Mouse (Mus musculus): ENCODE measurements around the gene Tyw1. TPM values are rescaled to one million over a fixed set of nuclear protein-coding genes. Genes with fewer than 3 reads are reported as not detected.
"Not testable (repeated sequence)": the region's sequence is repeated elsewhere in the genome, so short reads cannot be mapped to it uniquely, and the experiment has no call there.

The Tyw1 gene
- polyA plus RNA-seq, 1 experiment from 2014 or later = 22.3 TPM

- no peaks in the 10 kb centered on the region for H3K9me3 ChIP-seq
- no peaks in the 10 kb centered on the region for H3K27me3 ChIP-seq
- 91% methylated on average over 7 of the region's 7 CpGs for WGBS
- no peak overlapping the region for H3K9ac ChIP-seq
- no peak overlapping the region for H3K4me2 ChIP-seq
- ATAC-seq (ENCODE audit: low FRiP score, low read depth) = no peak
- H3K36me3 ChIP-seq = peaks cover 80% of the 10 kb centered on the region
- H3K4me1 ChIP-seq (replicated peaks) = no peaks in the 10 kb centered on the region
- no peak overlapping the region for H3K4me3 ChIP-seq
- H3K27ac ChIP-seq (replicated peaks) = no peak overlapping the region
These were observed 16.2 kb upstream of the Tyw1 start for GRCm38 (mm10) chr5:130239236-130239635.

GRCm38 (mm10) chr5:130239856-130240255, 15.6 kb upstream of the Tyw1 start:
- no peak overlapping the region for H3K4me3 ChIP-seq
- no peak overlapping the region for H3K27ac ChIP-seq (replicated peaks)
- no peaks in the 10 kb centered on the region for H3K9me3 ChIP-seq
- H3K4me1 ChIP-seq (replicated peaks) = no peaks in the 10 kb centered on the region
- no peaks in the 10 kb centered on the region for H3K27me3 ChIP-seq
- H3K9ac ChIP-seq = no peak overlapping the region
- no peak overlapping the region for H3K4me2 ChIP-seq
- H3K36me3 ChIP-seq = peaks cover 80% of the 10 kb centered on the region
- 95% methylated on average over 2 of the region's 2 CpGs for WGBS
- ATAC-seq (ENCODE audit: low FRiP score, low read depth) = no peak

GRCm38 (mm10) chr5:130241426-130241825, 14.0 kb upstream of the Tyw1 start:
- no peak overlapping the region for H3K4me3 ChIP-seq
- no peak overlapping the region for H3K4me2 ChIP-seq
- no peaks in the 10 kb centered on the region for H3K9me3 ChIP-seq
- no peaks in the 10 kb centered on the region for H3K4me1 ChIP-seq (replicated peaks)
- no peaks in the 10 kb centered on the region for H3K27me3 ChIP-seq
- no peak for ATAC-seq (ENCODE audit: low FRiP score, low read depth)
- no peak overlapping the region for H3K9ac ChIP-seq
- WGBS = 95% methylated on average over 12 of the region's 12 CpGs
- peaks cover 81% of the 10 kb centered on the region for H3K36me3 ChIP-seq
- H3K27ac ChIP-seq (replicated peaks) = no peak overlapping the region

DNA sequence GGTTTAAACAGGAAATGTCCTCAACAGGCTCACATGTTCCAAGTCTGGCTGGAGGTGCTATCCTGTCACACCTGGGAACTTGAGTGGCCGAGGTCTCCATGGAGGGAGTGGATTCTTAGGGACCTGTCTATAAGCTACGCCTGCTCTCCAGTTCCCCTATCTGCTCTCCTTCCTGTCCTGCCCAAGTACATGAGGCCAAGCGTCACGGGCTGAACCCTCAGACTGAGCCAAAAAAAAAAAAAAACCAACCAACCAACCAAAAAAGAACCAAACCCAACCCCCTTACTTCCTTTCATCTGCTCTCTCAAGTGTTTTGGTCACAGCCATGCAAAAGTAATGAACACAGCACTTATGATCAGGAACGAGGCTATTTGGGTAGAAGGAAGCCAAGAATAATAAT, 7.6 kb upstream of the Tyw1 start:
- H3K36me3 ChIP-seq = peaks cover 83% of the 10 kb centered on the region
- WGBS = 84% methylated on average over 5 of the region's 5 CpGs
- H3K4me3 ChIP-seq = no peak overlapping the region

GRCm38 (mm10) chr5:130254164-130255016, 1.0 kb upstream of the Tyw1 start:
- Histone ChIP-seq H3K9ac (peak overlapping the region; percentile 72), H3K9me3 (no peaks in the 10 kb centered on the region), H3K27ac (replicated peaks) (peak overlapping the region; percentile 90), H3K4me1 (replicated peaks) (peaks cover 34% of the 10 kb centered on the region), H3K4me2 (peak overlapping the region; percentile 76), H3K36me3 (peaks cover 31% of the 10 kb centered on the region), H3K4me3 (peak overlapping the region; percentile 91), H3K27me3 (no peaks in the 10 kb centered on the region)
- no peak for ATAC-seq (ENCODE audit: low FRiP score, low read depth)
- WGBS = 18% methylated on average over 19 of the region's 19 CpGs

More for the DNA sequence above, 7.6 kb upstream of the Tyw1 start:
- Histone ChIP-seq H3K9me3 (no peaks in the 10 kb centered on the region), H3K9ac (no peak overlapping the region), H3K27ac (replicated peaks) (no peak overlapping the region), H3K4me2 (no peak overlapping the region), H3K27me3 (no peaks in the 10 kb centered on the region), H3K4me1 (replicated peaks) (no peaks in the 10 kb centered on the region)
- no peak for ATAC-seq (ENCODE audit: low FRiP score, low read depth)

DNA sequence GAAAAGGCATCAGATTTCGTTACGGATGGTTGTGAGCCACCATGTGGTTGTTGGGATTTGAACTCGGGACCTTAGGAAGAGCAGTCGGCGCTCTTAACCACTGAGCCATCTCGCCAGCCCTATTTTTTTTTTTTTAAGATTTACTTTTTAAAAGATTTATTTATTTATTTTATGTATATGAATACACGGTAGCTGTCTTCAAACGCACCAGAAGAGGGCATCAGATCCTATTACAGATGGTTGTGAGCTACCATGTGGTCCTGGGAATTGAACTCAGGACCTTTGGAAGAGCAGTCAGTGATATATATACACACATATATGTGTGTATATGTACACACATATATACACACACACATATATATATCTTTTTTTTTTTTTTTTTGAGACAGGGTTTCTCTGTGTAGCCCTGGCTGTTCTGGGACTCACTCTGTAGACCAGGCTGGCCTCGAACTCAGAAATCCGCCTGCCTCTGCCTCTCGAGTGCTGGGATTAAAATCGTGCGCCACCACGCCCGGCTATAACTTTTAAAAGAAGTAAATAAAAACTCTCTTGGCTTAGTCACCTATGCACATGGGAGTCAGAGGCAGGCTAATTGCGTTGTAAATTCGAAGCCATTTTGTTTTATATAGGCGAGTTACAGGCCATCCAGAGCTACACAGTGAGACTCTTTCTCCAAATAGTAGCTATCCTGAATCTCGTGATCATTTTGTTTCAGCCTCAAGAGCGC, 543 bp downstream of the Tyw1 start:
- H3K9me3 ChIP-seq, H3K9ac ChIP-seq, H3K27me3 ChIP-seq: not testable (repeated sequence)
- WGBS = 33% methylated on average over 20 of the region's 20 CpGs
- peak overlapping the region; percentile 91 for H3K4me3 ChIP-seq
- H3K4me1 ChIP-seq (replicated peaks) = peaks cover 34% of the 10 kb centered on the region
- H3K4me2 ChIP-seq = peak overlapping the region; percentile 76
- H3K27ac ChIP-seq (replicated peaks) = peak overlapping the region; percentile 90
- H3K36me3 ChIP-seq = peaks cover 17% of the 10 kb centered on the region
- ATAC-seq (ENCODE audit: low FRiP score, low read depth) = peak; percentile 4; the same call in 1 of the 2 replicates

- peak; percentile 95 for ATAC-seq (ENCODE audit: low FRiP score, low read depth)
- Histone ChIP-seq H3K36me3 (peaks cover 12% of the 10 kb centered on the region), H3K9ac (peak overlapping the region; percentile 77), H3K9me3 (no peaks in the 10 kb centered on the region), H3K4me1 (replicated peaks) (peaks cover 34% of the 10 kb centered on the region), H3K4me2 (peak overlapping the region; percentile 76), H3K27ac (replicated peaks) (peak overlapping the region; percentile 85), H3K4me3 (peak overlapping the region; percentile 91), H3K27me3 (no peaks in the 10 kb centered on the region)
- under 1% methylated on average over 25 of the region's 25 CpGs for WGBS
These were observed 1.4 kb downstream of the Tyw1 start for GRCm38 (mm10) chr5:130256678-130257271.

DNA sequence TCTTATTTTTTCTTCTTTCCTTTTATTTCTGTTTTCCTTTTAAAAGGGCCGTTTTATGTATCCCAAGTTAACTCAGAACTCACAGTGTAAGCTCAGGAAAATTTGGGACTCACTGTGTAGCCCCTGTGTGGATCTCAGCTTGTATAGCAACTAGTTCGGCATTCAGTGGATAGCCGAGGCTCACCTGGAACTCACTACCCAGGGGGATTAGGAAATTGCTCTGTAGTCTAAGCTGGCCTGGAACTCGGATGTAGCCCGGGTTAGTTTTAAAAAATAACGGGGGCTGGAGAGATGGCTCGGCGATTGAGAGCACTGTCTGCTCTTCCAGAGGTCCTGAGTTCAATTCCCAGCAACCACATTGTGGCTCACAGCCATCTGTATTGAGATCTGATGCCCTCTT, 1.9 kb downstream of the Tyw1 start:
- Histone ChIP-seq H3K36me3 (peaks cover 10% of the 10 kb centered on the region), H3K9ac (peak overlapping the region; percentile 77), H3K4me1 (replicated peaks) (peaks cover 34% of the 10 kb centered on the region), H3K27ac (replicated peaks) (peak overlapping the region; percentile 85), H3K4me3 (peak overlapping the region; percentile 91), H3K9me3 (no peaks in the 10 kb centered on the region), H3K4me2 (peak overlapping the region; percentile 76), H3K27me3 (no peaks in the 10 kb centered on the region)
- ATAC-seq (ENCODE audit: low FRiP score, low read depth) = no peak
- 10% methylated on average over 8 of the region's 8 CpGs for WGBS

DNA sequence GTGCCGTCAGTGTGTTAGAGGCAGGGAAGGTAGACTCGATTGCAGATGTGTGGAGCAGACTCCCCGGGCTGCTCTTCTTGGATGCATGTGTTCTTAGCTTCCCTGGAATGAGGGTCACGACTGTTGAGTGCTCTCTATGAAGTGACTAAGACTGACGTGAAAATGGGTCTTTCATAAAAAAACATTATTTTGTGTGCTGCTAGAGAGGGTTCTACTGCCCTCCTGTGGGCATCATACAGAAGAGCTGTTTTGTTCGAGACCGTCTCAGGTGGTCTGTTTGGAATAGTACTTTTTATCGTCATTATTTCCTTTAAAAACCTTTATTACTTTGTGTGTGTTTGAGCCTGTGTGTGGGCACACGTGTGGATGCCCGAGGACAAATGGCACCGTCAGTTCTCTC, 8.0 kb downstream of the Tyw1 start:
- H3K4me1 ChIP-seq (replicated peaks) = no peaks in the 10 kb centered on the region
- H3K9me3 ChIP-seq = no peaks in the 10 kb centered on the region
- no peak overlapping the region for H3K27ac ChIP-seq (replicated peaks)
- no peak overlapping the region for H3K9ac ChIP-seq
- WGBS = 77% methylated on average over 11 of the region's 11 CpGs
- no peak for ATAC-seq (ENCODE audit: low FRiP score, low read depth)
- H3K4me3 ChIP-seq = no peak overlapping the region
- H3K27me3 ChIP-seq = no peaks in the 10 kb centered on the region
- no peak overlapping the region for H3K4me2 ChIP-seq
- H3K36me3 ChIP-seq = 0 out of 2 replicates have a peak, but pooled peaks cover 13% of the 10 kb centered on the region

- Histone ChIP-seq H3K4me3 (no peak overlapping the region), H3K36me3 (0 out of 2 replicates have a peak, but pooled peaks cover 16% of the 10 kb centered on the region), H3K27ac (replicated peaks) (no peak overlapping the region), H3K4me1 (replicated peaks) (no peaks in the 10 kb centered on the region), H3K9ac (no peak overlapping the region), H3K4me2 (no peak overlapping the region), H3K27me3 (no peaks in the 10 kb centered on the region), H3K9me3 (no peaks in the 10 kb centered on the region)
- no peak for ATAC-seq (ENCODE audit: low FRiP score, low read depth)
- WGBS = 91% methylated on average over 6 of the region's 6 CpGs
These were observed 9.1 kb downstream of the Tyw1 start for GRCm38 (mm10) chr5:130264433-130265005.

DNA sequence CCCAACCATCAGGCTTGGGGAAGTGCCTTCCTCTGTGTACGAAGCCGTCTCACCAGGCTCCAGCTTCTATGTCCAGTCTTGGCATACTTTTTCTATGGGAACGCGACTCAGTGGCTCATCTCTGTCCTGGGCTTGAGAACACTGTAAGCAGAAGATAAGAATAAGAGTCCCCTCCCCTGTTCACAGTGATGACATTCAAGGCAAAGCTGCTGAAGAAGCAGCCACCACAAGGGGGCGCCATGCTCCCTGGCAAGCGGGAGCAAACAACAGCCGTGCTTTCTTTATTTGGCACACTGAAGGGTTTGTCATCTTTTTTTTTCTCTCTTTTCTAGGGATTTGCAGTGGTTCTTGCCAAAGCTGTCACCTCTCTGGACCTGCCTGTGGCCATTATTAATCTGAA, 11.2 kb downstream of the Tyw1 start:
- ATAC-seq (ENCODE audit: low FRiP score, low read depth) = no peak
- no peaks in the 10 kb centered on the region for H3K9me3 ChIP-seq
- peaks cover 26% of the 10 kb centered on the region; the same call in 1 of the 2 replicates for H3K36me3 ChIP-seq
- H3K4me2 ChIP-seq = no peak overlapping the region
- 86% methylated on average over 7 of the region's 7 CpGs for WGBS
- H3K9ac ChIP-seq = no peak overlapping the region
- H3K27ac ChIP-seq (replicated peaks) = no peak overlapping the region
- no peak overlapping the region for H3K4me3 ChIP-seq
- no peaks in the 10 kb centered on the region for H3K4me1 ChIP-seq (replicated peaks)
- no peaks in the 10 kb centered on the region for H3K27me3 ChIP-seq

All from hindbrain, embryonic 15.5 days (tissue).